Comparison of ENCODE assay signal across 14 mouse cellular contexts in the genomic region with DNA sequence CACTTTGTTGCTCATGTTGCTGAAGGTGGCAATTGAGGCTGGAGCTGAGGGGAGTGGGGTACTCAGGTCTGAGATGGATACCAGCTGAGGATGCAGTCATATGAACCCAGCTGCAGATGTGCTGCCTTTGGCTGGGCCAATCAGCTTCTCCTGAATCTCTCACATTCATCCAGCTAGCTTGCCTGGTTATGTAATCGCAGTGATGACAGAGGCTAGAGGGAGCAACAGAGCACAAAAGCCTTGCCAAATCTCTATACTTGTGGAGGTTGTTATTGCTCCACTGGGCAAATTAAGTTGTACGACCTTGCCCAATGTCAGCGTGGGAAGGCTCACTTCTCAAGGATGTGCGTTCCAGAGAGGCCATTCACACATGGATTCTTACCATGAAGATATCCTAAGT.
DNase-seq lines count a peak whose midpoint lies in the region.
"Had no signal": no experiment of that assay in that cellular context is flagged by ENCODE, and none has a peak within 500 bp of the region (broad histone marks: within the 10 kb centered on the region; RNA-seq: fewer than 3 reads in every experiment).

No protein-coding gene starts in this region.

- DNase-seq in gastrocnemius, postnatal 25 days: peak; percentile 56
- DNase-seq in gastrocnemius, postnatal 10 days: no peak
- DNase-seq in lung, postnatal 25 days (ENCODE audit: low spot score): peak; percentile 29
- DNase-seq in lung, postnatal 14 days: no peak
- peak; percentile 50 for DNase-seq in gonadal fat pad, adult 2 months (ENCODE audit: low read depth)
- no peak for DNase-seq in cerebellum, postnatal 36 days
- no peak for DNase-seq in cerebellum, adult 9-11 months
- DNase-seq: cerebellum, postnatal 10 days; heart, postnatal 4 days; kidney, adult 11 months; layer of hippocampus, postnatal 36 days; midbrain, embryonic 14.5 days; retina, postnatal 1 day; thymus, adult 2 months had no signal

Comparison
In these comparisons a context has a peak if more than half of its experiments do, and no peak if none do; other contexts are left out.
1. DNase-seq: peak in gastrocnemius, postnatal 25 days (single experiment), lung, postnatal 25 days (single experiment) and gonadal fat pad, adult 2 months (single experiment); none in gastrocnemius, postnatal 10 days (single experiment), lung, postnatal 14 days (single experiment), cerebellum, postnatal 36 days (0 of 2) and cerebellum, adult 9-11 months (single experiment).